Comparison of ENCODE assay signal across 8 mouse cellular contexts in genomic region chr16:4639831-4640237, GRCm38 (mm10). TPM values are rescaled to one million over a fixed set of nuclear protein-coding genes. Genes with fewer than 3 reads are reported as not detected.
DNase-seq lines count a peak whose midpoint lies in the region.

Vasn (plus strand) TSS chr16:4639941.
Dnaja3 (plus strand) TSS chr16:4639989.

- peaks cover 89% of the 10 kb centered on the region for H3K36me3 ChIP-seq in megakaryocyte, embryonic 14.5 days (replicated peaks; ENCODE audit: low read length)

- H3K4me3 ChIP-seq in megakaryocyte, embryonic 14.5 days (replicated peaks) = peak within 1 kb of the TSS; percentile 87

- peak; percentile 95 for DNase-seq in NIH3T3 (ENCODE audit: low read depth)
- DNase-seq in embryo, embryonic 11 days = peak; percentile 94
- DNase-seq in gastrocnemius, postnatal 14 days = peak; percentile 90
- peak; percentile 21 for DNase-seq in induced T-regulatory cell, adult 2 months (ENCODE audit: low read depth)
- DNase-seq in left cerebral cortex, adult 8-10 months (ENCODE audit: low spot score in 2 of 2) = peak in 1 of 2 experiments; percentile 83
- DNase-seq in right cerebral cortex, postnatal 14 days = peak; percentile 66
- no peak for DNase-seq in cerebellum, adult 8-10 months

- intact Hi-C loops in gastrocnemius, postnatal 14 days (cut with DNase I; ENCODE audit: low total_unique reads) = no loop called here

- H3K27me3 ChIP-seq in megakaryocyte, embryonic 14.5 days (replicated peaks) = peaks cover 6% of the 10 kb centered on the region

- H3K4me1 ChIP-seq in megakaryocyte, embryonic 14.5 days = peaks cover 62% of the 10 kb centered on the region

- H3K9me3 ChIP-seq in megakaryocyte, embryonic 14.5 days = no peaks in the 10 kb centered on the region

RNA-seq across cellular contexts. Expression of gene Vasn, which starts in this region (rescaled TPM):
- total RNA-seq in gastrocnemius, postnatal 14 days (2021) = 1 to 10 TPM; 7.6 to 8.4 TPM
- 10 to 100 TPM in 2 of 4 experiments, 1 to 10 TPM in 2; 8.5 to 10.4 (median 9.9) TPM for total RNA-seq in left cerebral cortex, adult 8-10 months (2022)
- 0.58 TPM in 1 of 2 replicates, not detected in the other for polyA plus RNA-seq in megakaryocyte, embryonic 14.5 days (2012; ENCODE audit: insufficient read depth, low replicate concordance)

RNA-seq across cellular contexts. Expression of gene Dnaja3, which starts in this region (rescaled TPM):
- total RNA-seq in gastrocnemius, postnatal 14 days (2021) = 100 to 1,000 TPM in 1 of 2 experiments, 10 to 100 TPM in 1; 88.0 to 100 TPM
- total RNA-seq in left cerebral cortex, adult 8-10 months (2022) = 10 to 100 TPM; 63.0 to 66.1 (median 65.1) TPM
- polyA plus RNA-seq in megakaryocyte, embryonic 14.5 days (2012; ENCODE audit: insufficient read depth, low replicate concordance) = 3.1 and 5.3 TPM in 2 replicates
